Comparison of ENCODE assay signal across 24 mouse cellular contexts in the genomic region with DNA sequence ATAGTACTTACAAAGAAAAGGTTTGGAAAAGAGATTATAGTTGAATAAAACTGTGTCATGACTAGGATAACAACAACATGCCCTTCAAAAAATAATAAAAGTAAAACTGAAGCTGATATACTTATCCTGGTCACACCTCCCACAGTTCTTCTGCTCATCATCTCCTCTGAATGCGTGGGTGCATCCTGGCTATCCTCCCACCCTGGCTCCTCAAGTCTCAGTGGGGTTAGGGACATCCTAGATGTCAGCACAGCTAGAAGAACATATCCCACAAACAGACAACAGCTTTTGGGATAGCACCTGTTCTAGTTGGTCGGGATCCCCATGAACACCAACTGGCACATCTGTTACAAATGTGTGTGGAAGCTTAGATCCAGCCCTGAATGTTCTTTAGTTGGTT.
DNase-seq lines count a peak whose midpoint lies in the region; ATAC-seq and TF ChIP-seq lines count a peak whose summit lies in the region.
"Had no signal": no experiment of that assay in that cellular context is flagged by ENCODE, and none has a peak within 500 bp of the region (broad histone marks: within the 10 kb centered on the region; RNA-seq: fewer than 3 reads in every experiment).

No protein-coding gene starts in this region.

- no peak for TF ChIP-seq CTCF in left cerebral cortex, adult 2 months (IDR thresholded peaks at IDR 0.05)
- no peak for TF ChIP-seq CTCF in layer of hippocampus, adult 2 months (conservative IDR thresholded peaks at IDR 0.05)

- no peaks in the 10 kb centered on the region for H3K9me3 ChIP-seq in kidney, embryonic 16.5 days (ENCODE audit: low read length)
- no peaks in the 10 kb centered on the region for H3K9me3 ChIP-seq in kidney, embryonic 14.5 days (ENCODE audit: control insufficient read depth, low read length)
- H3K9me3 ChIP-seq: embryonic facial prominence, embryonic 13.5 days; forebrain, embryonic 15.5 days; heart, embryonic 12.5 days; hindbrain, embryonic 12.5 days; megakaryocyte, embryonic 14.5 days; midbrain, embryonic 15.5 days; neural tube, embryonic 15.5 days had no signal

- no peak for ATAC-seq in kidney, embryonic 16.5 days (ENCODE audit: low FRiP score, low TSS enrichment)
- ATAC-seq in kidney, embryonic 14.5 days (ENCODE audit: low FRiP score, low TSS enrichment): no peak
- ATAC-seq: forebrain, embryonic 15.5 days; inflammation-experienced regulatory T-cells, adult 6 months; midbrain, embryonic 15.5 days had no signal

- no peak overlapping the region for H3K4me2 ChIP-seq in kidney, embryonic 16.5 days (replicated peaks; ENCODE audit: low read depth, low read length)
- H3K4me2 ChIP-seq in kidney, embryonic 14.5 days (replicated peaks; ENCODE audit: low read depth, low read length): no peak overlapping the region
- H3K4me2 ChIP-seq: embryonic facial prominence, embryonic 13.5 days; forebrain, embryonic 15.5 days; heart, embryonic 12.5 days; hindbrain, embryonic 12.5 days; liver, embryonic 11.5 days; midbrain, embryonic 15.5 days; neural tube, embryonic 15.5 days had no signal

- 79% methylated on average over 2 of the region's 2 CpGs for WGBS in kidney, embryonic 16.5 days
- WGBS in kidney, embryonic 14.5 days: 81% methylated on average over 2 of the region's 2 CpGs

- no peaks in the 10 kb centered on the region for H3K4me1 ChIP-seq in kidney, embryonic 16.5 days (ENCODE audit: insufficient read depth, low read length)
- H3K4me1 ChIP-seq in kidney, embryonic 14.5 days (ENCODE audit: control insufficient read depth, insufficient read depth, low read length): no peaks in the 10 kb centered on the region
- H3K4me1 ChIP-seq: embryonic facial prominence, embryonic 13.5 days; forebrain, embryonic 15.5 days; heart, embryonic 12.5 days; hindbrain, embryonic 12.5 days; megakaryocyte, embryonic 14.5 days; midbrain, embryonic 15.5 days; neural tube, embryonic 15.5 days had no signal

- H3K9ac ChIP-seq in kidney, embryonic 16.5 days (replicated peaks; ENCODE audit: low read length): no peak overlapping the region
- no peak overlapping the region for H3K9ac ChIP-seq in kidney, embryonic 14.5 days (ENCODE audit: low read depth, low read length)
- H3K9ac ChIP-seq: embryonic facial prominence, embryonic 13.5 days; forebrain, embryonic 15.5 days; heart, embryonic 12.5 days; hindbrain, embryonic 12.5 days; midbrain, embryonic 15.5 days; neural tube, embryonic 15.5 days had no signal

- intact Hi-C loops in left cerebral cortex, adult 2 months (cut with DNase I): no loop called here
- intact Hi-C loops in left cerebral cortex, postnatal 25 days (cut with DNase I): no loop called here

- no peaks in the 10 kb centered on the region for H3K36me3 ChIP-seq in kidney, embryonic 16.5 days (ENCODE audit: insufficient read depth, low read length)
- H3K36me3 ChIP-seq in kidney, embryonic 14.5 days (ENCODE audit: control insufficient read depth, insufficient read depth, low read length): no peaks in the 10 kb centered on the region
- H3K36me3 ChIP-seq: embryonic facial prominence, embryonic 13.5 days; forebrain, embryonic 15.5 days; heart, embryonic 12.5 days; hindbrain, embryonic 12.5 days; midbrain, embryonic 15.5 days; neural tube, embryonic 15.5 days had no signal

- H3K4me3 ChIP-seq in left cerebral cortex, adult 2 months: no peak overlapping the region
- no peak overlapping the region for H3K4me3 ChIP-seq in layer of hippocampus, adult 2 months
- H3K4me3 ChIP-seq in kidney, embryonic 16.5 days (ENCODE audit: low read length): no peak overlapping the region
- H3K4me3 ChIP-seq in kidney, embryonic 14.5 days (ENCODE audit: low read length): no peak overlapping the region
- H3K4me3 ChIP-seq: embryonic facial prominence, embryonic 13.5 days; forebrain, embryonic 15.5 days; heart, embryonic 12.5 days; hindbrain, embryonic 12.5 days; megakaryocyte, embryonic 14.5 days; midbrain, embryonic 15.5 days; neural tube, embryonic 15.5 days had no signal

- peak; percentile 10 for DNase-seq in left cerebral cortex, adult 11 months (ENCODE audit: low spot score)
- DNase-seq in left cerebral cortex, adult 2 months (ENCODE audit: extremely low spot score in 1 of 2, low spot score in 2 of 2): no peak
- DNase-seq in layer of hippocampus, adult 2 months (ENCODE audit: low spot score in 2 of 2): peak; percentile 4 to 16
- peak; percentile 11 to 77 for DNase-seq in left cerebral cortex, postnatal 25 days (ENCODE audit: low spot score in 2 of 2)
- no peak for DNase-seq in cerebellum, postnatal 10 days
- DNase-seq: adrenal gland, postnatal 36 days; cerebellum, adult 9-10 months; heart, adult 11 months; heart, postnatal 14 days; kidney, adult 2 months; kidney, postnatal 4 days; lung, adult 18-20 months; thymus, postnatal 25 days had no signal

- no peaks in the 10 kb centered on the region for H3K27me3 ChIP-seq in kidney, embryonic 16.5 days (ENCODE audit: insufficient read depth, low read length)
- H3K27me3 ChIP-seq in kidney, embryonic 14.5 days (ENCODE audit: control insufficient read depth, insufficient read depth, low read length): no peaks in the 10 kb centered on the region
- H3K27me3 ChIP-seq: embryonic facial prominence, embryonic 13.5 days; forebrain, embryonic 15.5 days; heart, embryonic 12.5 days; hindbrain, embryonic 12.5 days; megakaryocyte, embryonic 14.5 days; midbrain, embryonic 15.5 days; neural tube, embryonic 15.5 days had no signal

- H3K27ac ChIP-seq in left cerebral cortex, adult 2 months: no peak overlapping the region
- no peak overlapping the region for H3K27ac ChIP-seq in layer of hippocampus, adult 2 months
- no peak overlapping the region for H3K27ac ChIP-seq in kidney, embryonic 16.5 days (ENCODE audit: low read length)
- H3K27ac ChIP-seq in kidney, embryonic 14.5 days (ENCODE audit: low read depth, low read length): no peak overlapping the region
- H3K27ac ChIP-seq: embryonic facial prominence, embryonic 13.5 days; forebrain, embryonic 15.5 days; hindbrain, embryonic 12.5 days; midbrain, embryonic 15.5 days; neural tube, embryonic 15.5 days had no signal

Comparison
In these comparisons a context has a peak if more than half of its experiments do, and no peak if none do; other contexts are left out.
1. DNase-seq: peak in left cerebral cortex, adult 11 months (single experiment), layer of hippocampus, adult 2 months (2 of 2) and left cerebral cortex, postnatal 25 days (2 of 2); none in left cerebral cortex, adult 2 months (0 of 2) and cerebellum, postnatal 10 days (0 of 2).